Mouse (Mus musculus): Measurements from ENCODE around the gene Olfr412. TPM values are rescaled to one million over a fixed set of nuclear protein-coding genes. Genes with fewer than 3 reads are reported as not detected.

The Olfr412 gene
- polyA plus RNA-seq, 2 experiments = not detected

DNA sequence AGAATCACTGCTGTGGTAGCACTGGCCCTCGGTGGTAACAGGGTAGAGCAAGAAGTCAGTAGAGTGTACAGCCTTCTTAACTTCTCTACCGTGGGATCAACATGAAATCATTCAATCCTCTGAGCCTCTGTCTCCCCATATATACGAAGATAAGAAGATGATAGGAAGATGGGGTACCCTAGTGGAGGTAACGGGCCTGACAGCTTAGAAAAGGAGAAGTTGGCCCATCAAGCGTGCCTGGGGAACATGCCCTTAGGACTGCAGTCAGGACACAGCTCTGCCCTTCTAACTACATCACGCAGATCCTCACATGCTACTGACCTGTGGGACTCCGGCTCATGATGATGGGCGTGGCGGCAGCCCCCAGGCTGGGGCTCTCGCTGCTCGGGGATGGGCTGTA is 30.0 kb downstream of the Olfr412 start:
- 78% methylated on average over 11 of the region's 11 CpGs for WGBS

DNA sequence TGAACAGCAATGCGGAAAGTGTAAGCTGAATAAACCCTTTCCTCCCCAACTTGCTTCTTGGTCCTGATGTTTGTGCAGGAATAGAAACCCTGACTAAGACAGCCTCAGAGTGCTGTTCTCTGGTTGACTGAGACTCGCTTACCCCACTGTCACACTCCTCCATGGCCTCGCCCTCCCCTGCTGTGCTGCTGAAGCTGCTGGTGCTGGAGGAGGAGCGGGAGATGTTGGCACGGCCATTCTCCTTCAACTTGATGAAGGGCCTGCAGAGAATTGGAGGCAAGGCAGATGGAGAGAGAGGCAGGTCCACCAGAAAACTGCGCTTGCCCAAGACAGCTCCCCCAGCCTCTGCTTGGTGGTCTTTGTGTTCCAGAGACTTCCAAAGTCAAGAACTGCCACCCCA is 31.0 kb downstream of the Olfr412 start:
- TF ChIP-seq POLR2A (IDR thresholded peaks at IDR 0.05; ENCODE audit: borderline replicate concordance, extremely low read depth, insufficient read depth, insufficient read length) = no peak
- 74% methylated on average over 6 of the region's 6 CpGs for WGBS

More for the DNA sequence above, 30.0 kb downstream of the Olfr412 start:
- H3K9ac ChIP-seq (ENCODE audit: low read depth, low read length, severe bottlenecking) = no peak overlapping the region
- no peaks in the 10 kb centered on the region for H3K9me3 ChIP-seq (ENCODE audit: control insufficient read depth, low read length)
- ATAC-seq (ENCODE audit: low FRiP score, low read depth) (no peak), DNase-seq (ENCODE audit: low spot score) (no peak)
- no peak overlapping the region for H3K27ac ChIP-seq (replicated peaks; ENCODE audit: low read depth, low read length)
- H3K4me3 ChIP-seq (replicated peaks; ENCODE audit: low read length) = no peak overlapping the region
- no peak overlapping the region for H3K4me2 ChIP-seq (replicated peaks; ENCODE audit: low read depth, low read length, severe bottlenecking)
- H3K4me1 ChIP-seq (ENCODE audit: control insufficient read depth, insufficient read depth, low read length) = no peaks in the 10 kb centered on the region
- H3K36me3 ChIP-seq (ENCODE audit: control insufficient read depth, insufficient read depth, low read length) = no peaks in the 10 kb centered on the region
- no peak for TF ChIP-seq POLR2A (IDR thresholded peaks at IDR 0.05; ENCODE audit: borderline replicate concordance, extremely low read depth, insufficient read depth, insufficient read length)
- H3K27me3 ChIP-seq (ENCODE audit: control insufficient read depth, insufficient read depth, low read length) = no peaks in the 10 kb centered on the region

DNA sequence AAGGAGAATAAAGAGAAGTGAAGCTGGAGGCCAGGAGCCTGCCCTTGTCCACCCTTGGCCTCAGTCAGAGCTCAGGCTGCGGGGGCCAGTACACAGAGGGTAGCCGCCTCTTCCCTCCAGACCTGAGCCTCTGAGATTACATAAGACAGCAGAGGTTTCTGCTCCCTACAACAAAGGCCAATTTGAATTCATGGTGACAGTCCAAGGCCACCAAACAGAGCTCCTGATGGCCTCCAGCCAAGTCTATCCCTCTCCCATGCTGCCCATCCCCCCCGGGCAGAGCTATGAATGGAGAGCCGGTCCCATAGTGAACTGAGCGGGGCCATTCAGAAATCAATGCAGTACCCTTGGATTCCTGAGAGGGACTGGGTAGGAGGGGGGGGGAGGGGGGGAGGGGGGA is 31.6 kb downstream of the Olfr412 start:
- DNase-seq (ENCODE audit: low spot score) = no peak

More for the DNA sequence above, 31.0 kb downstream of the Olfr412 start:
- H3K4me3 ChIP-seq (replicated peaks; ENCODE audit: low read length) = no peak overlapping the region
- H3K27ac ChIP-seq (replicated peaks; ENCODE audit: low read depth, low read length) = no peak overlapping the region
- H3K4me1 ChIP-seq (ENCODE audit: control insufficient read depth, insufficient read depth, low read length) = no peaks in the 10 kb centered on the region
- no peak overlapping the region for H3K4me2 ChIP-seq (replicated peaks; ENCODE audit: low read depth, low read length, severe bottlenecking)
- no peaks in the 10 kb centered on the region for H3K36me3 ChIP-seq (ENCODE audit: control insufficient read depth, insufficient read depth, low read length)
- DNase-seq (ENCODE audit: low spot score) (no peak), ATAC-seq (ENCODE audit: low FRiP score, low read depth) (no peak)
- H3K9me3 ChIP-seq (ENCODE audit: control insufficient read depth, low read length) = no peaks in the 10 kb centered on the region
- no peaks in the 10 kb centered on the region for H3K27me3 ChIP-seq (ENCODE audit: control insufficient read depth, insufficient read depth, low read length)
- no peak overlapping the region for H3K9ac ChIP-seq (ENCODE audit: low read depth, low read length, severe bottlenecking)

GRCm38 (mm10) chr11:74395583-74395982 is 33.7 kb downstream of the Olfr412 start:
- no peaks in the 10 kb centered on the region for H3K9me3 ChIP-seq (ENCODE audit: control insufficient read depth, low read length)
- DNase-seq (ENCODE audit: low spot score) = no peak
- no peak overlapping the region for H3K4me3 ChIP-seq (replicated peaks; ENCODE audit: low read length)
- TF ChIP-seq POLR2A (IDR thresholded peaks at IDR 0.05; ENCODE audit: borderline replicate concordance, extremely low read depth, insufficient read depth, insufficient read length) = no peak
- no peak overlapping the region for H3K4me2 ChIP-seq (replicated peaks; ENCODE audit: low read depth, low read length, severe bottlenecking)
- 83% methylated on average over 18 of the region's 18 CpGs for WGBS
- no peaks in the 10 kb centered on the region for H3K36me3 ChIP-seq (ENCODE audit: control insufficient read depth, insufficient read depth, low read length)
- no peak for ATAC-seq (ENCODE audit: low FRiP score, low read depth)
- H3K27ac ChIP-seq (replicated peaks; ENCODE audit: low read depth, low read length) = no peak overlapping the region
- H3K9ac ChIP-seq (ENCODE audit: low read depth, low read length, severe bottlenecking) = no peak overlapping the region
- no peaks in the 10 kb centered on the region for H3K4me1 ChIP-seq (ENCODE audit: control insufficient read depth, insufficient read depth, low read length)
- H3K27me3 ChIP-seq (ENCODE audit: control insufficient read depth, insufficient read depth, low read length) = no peaks in the 10 kb centered on the region

More for the DNA sequence above, 31.6 kb downstream of the Olfr412 start:
- H3K4me1 ChIP-seq (ENCODE audit: control insufficient read depth, insufficient read depth, low read length) = no peaks in the 10 kb centered on the region
- H3K9me3 ChIP-seq (ENCODE audit: control insufficient read depth, low read length) = no peaks in the 10 kb centered on the region
- no peak for TF ChIP-seq POLR2A (IDR thresholded peaks at IDR 0.05; ENCODE audit: borderline replicate concordance, extremely low read depth, insufficient read depth, insufficient read length)
- no peak overlapping the region for H3K4me3 ChIP-seq (replicated peaks; ENCODE audit: low read length)
- H3K36me3 ChIP-seq (ENCODE audit: control insufficient read depth, insufficient read depth, low read length) = no peaks in the 10 kb centered on the region
- no peak overlapping the region for H3K27ac ChIP-seq (replicated peaks; ENCODE audit: low read depth, low read length)
- no peak for ATAC-seq (ENCODE audit: low FRiP score, low read depth)
- no peak overlapping the region for H3K4me2 ChIP-seq (replicated peaks; ENCODE audit: low read depth, low read length, severe bottlenecking)
- H3K9ac ChIP-seq (ENCODE audit: low read depth, low read length, severe bottlenecking) = no peak overlapping the region
- no peaks in the 10 kb centered on the region for H3K27me3 ChIP-seq (ENCODE audit: control insufficient read depth, insufficient read depth, low read length)
- WGBS = 93% methylated on average over 5 of the region's 5 CpGs

DNA sequence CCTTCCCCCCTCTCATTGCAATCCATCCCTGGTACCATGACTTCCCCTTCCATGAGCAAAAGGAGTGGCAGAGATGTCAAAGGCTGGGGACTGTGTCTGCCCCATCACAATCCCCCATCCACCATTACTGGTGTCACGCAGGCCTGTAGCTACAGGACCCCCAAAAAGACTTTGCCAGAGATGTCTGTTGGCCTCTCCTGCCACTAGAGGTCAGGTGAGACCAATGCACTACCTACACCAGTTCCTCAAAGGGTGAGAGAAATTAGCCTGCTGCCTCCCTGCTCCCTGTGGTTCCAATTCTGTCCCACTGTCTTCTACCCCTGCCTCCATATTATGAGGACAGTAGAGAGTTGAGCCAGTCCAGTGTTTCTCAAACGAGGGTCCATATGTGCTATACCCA is 40.3 kb downstream of the Olfr412 start:
- Histone ChIP-seq H3K9me3 (ENCODE audit: control insufficient read depth, low read length) (no peaks in the 10 kb centered on the region), H3K4me3 (replicated peaks; ENCODE audit: low read length) (no peak overlapping the region), H3K9ac (ENCODE audit: low read depth, low read length, severe bottlenecking) (no peak overlapping the region), H3K4me2 (replicated peaks; ENCODE audit: low read depth, low read length, severe bottlenecking) (no peak overlapping the region), H3K27ac (replicated peaks; ENCODE audit: low read depth, low read length) (no peak overlapping the region), H3K36me3 (ENCODE audit: control insufficient read depth, insufficient read depth, low read length) (no peaks in the 10 kb centered on the region), H3K4me1 (ENCODE audit: control insufficient read depth, insufficient read depth, low read length) (no peaks in the 10 kb centered on the region), H3K27me3 (ENCODE audit: control insufficient read depth, insufficient read depth, low read length) (no peaks in the 10 kb centered on the region)
- ATAC-seq (ENCODE audit: low FRiP score, low read depth) (no peak), DNase-seq (ENCODE audit: low spot score) (peak; percentile 9)
- TF ChIP-seq POLR2A (IDR thresholded peaks at IDR 0.05; ENCODE audit: borderline replicate concordance, extremely low read depth, insufficient read depth, insufficient read length) = no peak
- 39% methylated on average over 2 of the region's 2 CpGs for WGBS

DNA sequence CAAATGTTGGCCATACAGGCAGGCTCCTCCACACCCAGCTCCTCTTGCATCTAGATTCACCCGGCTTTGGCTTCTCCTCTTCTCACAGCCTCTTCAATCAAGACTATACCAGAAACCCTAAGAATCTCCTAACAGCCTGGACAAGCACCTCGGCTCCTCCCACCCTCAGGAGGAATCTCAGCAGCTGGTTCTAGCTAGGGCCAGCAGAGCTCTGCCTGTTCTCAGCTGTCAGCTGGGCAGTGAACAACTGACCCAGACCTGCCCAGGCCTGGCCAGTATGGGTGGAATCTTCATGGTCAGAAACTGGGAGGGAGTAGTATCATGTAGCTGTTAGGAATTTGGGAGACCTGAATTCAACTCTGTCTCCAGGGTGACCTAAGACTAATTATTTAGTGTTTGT is 42.3 kb downstream of the Olfr412 start:
- WGBS = 37% methylated on average over 2 of the region's 2 CpGs

More for the DNA sequence above, 42.3 kb downstream of the Olfr412 start:
- TF ChIP-seq POLR2A (IDR thresholded peaks at IDR 0.05; ENCODE audit: borderline replicate concordance, extremely low read depth, insufficient read depth, insufficient read length) = no peak
- Histone ChIP-seq H3K4me2 (replicated peaks; ENCODE audit: low read depth, low read length, severe bottlenecking) (no peak overlapping the region), H3K9me3 (ENCODE audit: control insufficient read depth, low read length) (no peaks in the 10 kb centered on the region), H3K9ac (ENCODE audit: low read depth, low read length, severe bottlenecking) (no peak overlapping the region), H3K4me1 (ENCODE audit: control insufficient read depth, insufficient read depth, low read length) (peaks cover 9% of the 10 kb centered on the region), H3K36me3 (ENCODE audit: control insufficient read depth, insufficient read depth, low read length) (no peaks in the 10 kb centered on the region), H3K4me3 (replicated peaks; ENCODE audit: low read length) (no peak overlapping the region), H3K27me3 (ENCODE audit: control insufficient read depth, insufficient read depth, low read length) (no peaks in the 10 kb centered on the region), H3K27ac (replicated peaks; ENCODE audit: low read depth, low read length) (no peak overlapping the region)
- ATAC-seq (ENCODE audit: low FRiP score, low read depth) (peak; percentile 27; the same call in 1 of the 2 replicates), DNase-seq (ENCODE audit: low spot score) (no peak)

All from limb, embryonic 14.5 days (tissue).